Mouse (Mus musculus) activated CD4-positive, CD25-positive, alpha-beta regulatory T cell (primary cell): ENCODE results near the gene Hif1an. TPM values are rescaled to one million over a fixed set of nuclear protein-coding genes. Genes with fewer than 3 reads are reported as not detected.

Experiments used
- polyA plus RNA-seq, 2 experiments: library from polyadenylated mRNA; unstranded; fragments of 100-300 nt; shearing (Covaris generic); gene quantifications; one replicate each; pipeline ENCODE4 v1.2.1; 2017

Hif1an gene
- polyA plus RNA-seq: 10 to 100 TPM; 19.0 to 21.1 TPM

GRCm38 (mm10) chr19:44562652-44563206 is at the start of gene Hif1an:
Gene Hif1an (plus strand): TSS chr19:44562850.

DNA sequence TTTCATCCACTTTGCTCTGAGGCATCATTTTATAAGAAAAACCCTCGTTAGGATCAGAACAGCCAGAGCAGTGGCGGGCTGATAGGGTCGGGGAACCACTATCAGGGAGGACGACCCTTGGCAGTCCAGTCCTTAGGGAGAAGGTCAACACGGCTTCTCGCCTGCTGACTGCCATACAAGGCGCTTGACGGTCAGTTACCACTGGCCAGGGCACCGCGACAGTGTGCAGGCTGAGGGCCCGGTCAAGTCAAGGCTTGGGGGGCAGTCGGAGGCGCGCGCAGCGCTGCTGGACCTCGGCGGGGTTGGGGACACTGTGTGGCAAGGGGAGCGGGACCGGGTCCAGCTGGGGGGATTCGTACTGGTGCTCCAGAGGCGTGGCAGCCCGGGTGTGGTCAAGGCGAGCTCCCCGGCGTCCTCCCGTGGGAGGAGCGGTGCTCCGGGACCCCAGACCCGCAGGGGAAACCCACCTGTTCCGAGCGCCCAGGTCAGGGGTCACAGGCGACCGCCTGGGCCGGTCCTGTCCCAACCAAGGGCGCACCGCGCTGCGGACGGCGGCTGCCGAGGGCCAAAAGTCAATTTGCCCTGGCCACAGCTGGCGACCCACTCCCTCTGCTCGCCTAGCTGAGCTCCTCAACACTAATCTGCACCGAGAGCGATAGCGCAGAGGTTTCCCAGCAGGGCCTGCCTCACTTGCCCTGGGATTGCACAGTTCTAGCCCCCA is 17.2 kb upstream of the Hif1an start, which contains the start of gene Sec31b:
TSS of gene Sec31b (minus strand) at position 544 of the 721 bp plus-strand sequence.

DNA sequence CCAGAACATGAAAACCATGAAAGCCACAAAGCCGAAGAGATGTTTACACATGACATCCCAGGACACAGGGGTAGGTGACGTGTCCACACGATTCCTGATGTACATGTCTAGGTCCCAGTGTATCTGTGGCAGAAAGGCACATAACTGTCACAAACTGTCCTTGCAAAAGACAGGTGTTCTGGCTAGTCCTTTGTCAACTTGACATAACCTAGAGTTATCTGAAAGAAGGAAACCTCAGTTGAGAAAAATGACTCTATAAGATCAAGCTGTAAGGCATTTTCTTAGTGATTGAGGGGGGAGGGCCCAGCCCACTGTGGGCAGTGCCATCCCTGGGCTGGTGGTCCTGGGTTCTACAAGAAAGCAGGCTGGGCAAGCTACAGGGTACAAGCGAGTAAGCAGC is 9.9 kb upstream of the Hif1an start, which contains the start of gene Gm20538:
TSS of gene Gm20538 (minus strand) at position 101 of the 400 bp plus-strand sequence.

DNA sequence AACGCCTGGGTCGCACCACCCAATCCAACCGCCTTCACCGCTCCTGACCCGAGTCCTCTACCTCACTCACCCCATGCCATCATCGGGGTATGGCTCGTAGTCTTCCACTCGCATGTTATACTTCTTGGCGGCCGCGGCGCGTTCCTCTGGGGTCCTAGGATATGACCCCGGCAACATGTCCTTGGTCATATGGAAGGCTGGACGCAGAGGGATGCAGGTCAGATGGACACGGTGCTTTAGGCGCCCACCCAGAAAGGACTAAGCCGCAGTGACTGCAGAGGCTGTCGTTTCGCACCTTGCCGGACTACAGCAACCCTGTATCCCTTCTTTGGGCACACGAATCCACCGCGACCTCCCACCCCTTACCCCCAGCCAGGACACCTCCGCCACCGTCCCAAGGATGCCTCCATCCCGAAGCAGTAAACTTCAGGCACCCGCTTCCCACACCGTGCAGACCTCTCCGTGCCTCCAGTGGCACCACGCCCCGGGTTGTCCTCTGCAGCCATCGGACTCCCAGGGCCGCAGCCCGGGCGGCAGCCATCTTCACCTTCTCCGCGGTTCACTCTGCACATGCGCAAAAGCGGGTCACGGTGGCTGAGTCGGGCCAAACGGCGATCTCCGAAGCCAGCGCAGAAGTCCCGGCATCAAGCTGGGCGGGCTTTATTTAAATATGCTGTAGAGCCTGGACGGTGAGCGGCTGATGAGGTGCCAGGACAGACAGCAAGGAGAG is 7.6 kb upstream of the Hif1an start, which contains the start of gene Ndufb8:
TSS of gene Ndufb8 (minus strand) at position 580 of the 730 bp plus-strand sequence.

Other genes with a start within 250 kb of the Hif1an start
- gene Scd4, start 229.8 kb upstream of the Hif1an start, polyA plus RNA-seq: under 1 TPM in 1 of 2 experiments, not detected in 1; 0.69 TPM
- gene Scd1, start 155.0 kb upstream of the Hif1an start, polyA plus RNA-seq: 1 to 10 TPM in 1 of 2 experiments, under 1 TPM in 1; 0.70 to 1.0 TPM
- under 1 TPM in 1 of 2 experiments, not detected in 1; 0.06 TPM for gene Wnt8b, start 69.4 kb upstream of the Hif1an start, polyA plus RNA-seq
- 1 to 10 TPM; 2.2 to 3.1 TPM for gene Sec31b, start 17.0 kb upstream of the Hif1an start, polyA plus RNA-seq
- 1 to 10 TPM; 1.8 to 4.0 TPM for gene Gm20538, start 10.0 kb upstream of the Hif1an start, polyA plus RNA-seq
- 100 to 1,000 TPM; 337 to 340 TPM for gene Ndufb8, start 7.4 kb upstream of the Hif1an start, polyA plus RNA-seq
- gene Pax2, start 193.2 kb downstream of the Hif1an start, polyA plus RNA-seq: under 1 TPM in 1 of 2 experiments, not detected in 1; 0.21 TPM